ENCODE assay signal across 21 mouse cellular contexts in the genomic region with DNA sequence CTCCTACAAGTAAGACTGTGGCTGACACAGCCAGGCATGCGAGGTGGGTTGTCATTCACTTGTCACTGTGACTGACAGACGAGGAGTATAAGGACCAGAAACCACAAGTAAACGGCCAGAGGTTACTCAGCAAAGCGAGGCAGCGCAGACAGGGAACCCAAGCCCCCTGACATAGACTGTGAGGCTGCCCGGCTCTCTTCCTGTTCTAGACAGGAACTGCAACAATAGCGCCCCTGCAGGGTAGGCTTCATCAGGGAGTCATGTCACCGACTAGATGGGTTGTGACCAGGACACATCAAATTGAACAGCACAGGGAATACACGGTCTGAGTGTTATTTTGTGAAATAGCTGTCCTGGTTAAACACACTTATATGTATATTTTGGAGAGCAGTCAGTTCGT.
DNase-seq lines count a peak whose midpoint lies in the region; ATAC-seq and TF ChIP-seq lines count a peak whose summit lies in the region.
"Had no signal": no experiment of that assay in that cellular context is flagged by ENCODE, and none has a peak within 500 bp of the region (broad histone marks: within the 10 kb centered on the region; RNA-seq: fewer than 3 reads in every experiment).

No protein-coding gene starts in this region.

- WGBS in liver, postnatal 0 days (ENCODE audit: insufficient replicate concordance): 39% methylated on average over 10 of the region's 10 CpGs
- WGBS in liver, embryonic 11.5 days: 47% methylated on average over 10 of the region's 10 CpGs
- 85% methylated on average over 10 of the region's 10 CpGs for WGBS in heart, embryonic 12.5 days

- TF ChIP-seq EP300 in liver, postnatal 0 days (IDR thresholded peaks at IDR 0.05; ENCODE audit: low read depth): no peak

- H3K9me3 ChIP-seq in liver, postnatal 0 days (ENCODE audit: low read length): no peaks in the 10 kb centered on the region
- H3K9me3 ChIP-seq in liver, embryonic 11.5 days (ENCODE audit: control insufficient read depth, low read length): no peaks in the 10 kb centered on the region
- H3K9me3 ChIP-seq in heart, embryonic 12.5 days (replicated peaks): no peaks in the 10 kb centered on the region
- H3K9me3 ChIP-seq: embryonic facial prominence, embryonic 13.5 days; hindbrain, embryonic 10.5 days; limb, embryonic 12.5 days; liver, embryonic 15.5 days had no signal

- H3K27me3 ChIP-seq in liver, postnatal 0 days (ENCODE audit: insufficient read depth, low read length): no peaks in the 10 kb centered on the region
- H3K27me3 ChIP-seq in liver, embryonic 11.5 days (replicated peaks; ENCODE audit: control insufficient read depth, insufficient read depth, low read length): no peaks in the 10 kb centered on the region
- no peaks in the 10 kb centered on the region for H3K27me3 ChIP-seq in heart, embryonic 12.5 days (replicated peaks)
- H3K27me3 ChIP-seq: embryonic facial prominence, embryonic 13.5 days; limb, embryonic 12.5 days; liver, embryonic 15.5 days had no signal

- H3K4me3 ChIP-seq in liver, postnatal 0 days (ENCODE audit: low read depth, low read length): no peak overlapping the region
- H3K4me3 ChIP-seq in liver, embryonic 11.5 days (ENCODE audit: low read depth, low read length): no peak overlapping the region
- H3K4me3 ChIP-seq in heart, embryonic 12.5 days: no peak overlapping the region
- H3K4me3 ChIP-seq: embryonic facial prominence, embryonic 13.5 days; heart, adult 2 months; hindbrain, embryonic 10.5 days; limb, embryonic 12.5 days; liver, embryonic 15.5 days had no signal

- DNase-seq in liver, postnatal 0 days: no peak
- DNase-seq in liver, embryonic 11.5 days (ENCODE audit: low spot score): no peak
- peak; percentile 40 for DNase-seq in c-Kit-positive CD71-negative TER-119-negative erythroid progenitor cells, embryonic 14.5 days (ENCODE audit: low read depth)
- DNase-seq in naive thymus-derived CD4-positive, alpha-beta T cell, adult 2 months (ENCODE audit: low read depth): peak; percentile 20
- no peak for DNase-seq in right cerebral cortex, postnatal 36 days (ENCODE audit: low spot score in 2 of 2)
- no peak for DNase-seq in frontal cortex, postnatal 10 days (ENCODE audit: low spot score in 2 of 2)
- DNase-seq: cerebellum, adult 9-10 months; gastrocnemius, postnatal 14 days; heart, adult 2 months; kidney, adult 2 months; kidney, postnatal 10 days; lung, postnatal 10 days; right cerebral cortex, postnatal 25 days had no signal

- no peak overlapping the region for H3K27ac ChIP-seq in liver, postnatal 0 days (ENCODE audit: low read depth)
- no peak overlapping the region for H3K27ac ChIP-seq in liver, embryonic 11.5 days (ENCODE audit: low read depth, low read length)
- H3K27ac ChIP-seq in heart, embryonic 12.5 days (ENCODE audit: poor library complexity, severe bottlenecking): no peak overlapping the region
- H3K27ac ChIP-seq: embryonic facial prominence, embryonic 13.5 days; heart, adult 2 months; hindbrain, embryonic 10.5 days; limb, embryonic 12.5 days; liver, embryonic 15.5 days had no signal

- peaks cover 16% of the 10 kb centered on the region for H3K36me3 ChIP-seq in liver, postnatal 0 days (replicated peaks; ENCODE audit: insufficient read depth, low read length)
- H3K36me3 ChIP-seq in liver, embryonic 11.5 days (ENCODE audit: control insufficient read depth, insufficient read depth, low read length): no peaks in the 10 kb centered on the region
- peaks cover 13% of the 10 kb centered on the region for H3K36me3 ChIP-seq in heart, embryonic 12.5 days
- H3K36me3 ChIP-seq: hindbrain, embryonic 10.5 days; liver, embryonic 15.5 days had no signal

- no peaks in the 10 kb centered on the region for H3K4me1 ChIP-seq in liver, postnatal 0 days (ENCODE audit: insufficient read depth)
- no peaks in the 10 kb centered on the region for H3K4me1 ChIP-seq in liver, embryonic 11.5 days (replicated peaks; ENCODE audit: control insufficient read depth, insufficient read depth, low read length)
- H3K4me1 ChIP-seq in heart, embryonic 12.5 days (replicated peaks): peaks cover 9% of the 10 kb centered on the region
- H3K4me1 ChIP-seq: limb, embryonic 12.5 days; liver, embryonic 15.5 days had no signal

- H3K9ac ChIP-seq in liver, postnatal 0 days (replicated peaks): no peak overlapping the region
- no peak overlapping the region for H3K9ac ChIP-seq in liver, embryonic 11.5 days (ENCODE audit: low read depth, low read length)
- no peak overlapping the region for H3K9ac ChIP-seq in heart, embryonic 12.5 days
- H3K9ac ChIP-seq: embryonic facial prominence, embryonic 13.5 days; limb, embryonic 12.5 days; liver, embryonic 15.5 days had no signal

- H3K4me2 ChIP-seq in liver, postnatal 0 days (ENCODE audit: low read depth, low read length): no peak overlapping the region
- no peak overlapping the region for H3K4me2 ChIP-seq in liver, embryonic 11.5 days
- no peak overlapping the region for H3K4me2 ChIP-seq in heart, embryonic 12.5 days
- H3K4me2 ChIP-seq: embryonic facial prominence, embryonic 13.5 days; limb, embryonic 12.5 days; liver, embryonic 15.5 days had no signal

- ATAC-seq in liver, postnatal 0 days: no peak
- no peak for ATAC-seq in liver, embryonic 11.5 days (replicated peaks; ENCODE audit: low FRiP score)
- no peak for ATAC-seq in heart, embryonic 12.5 days (ENCODE audit: insufficient number of reproducible peaks, low FRiP score)
- ATAC-seq: forebrain, embryonic 14.5 days; inflammation-experienced regulatory T-cells, adult 6 months; midbrain, embryonic 16.5 days had no signal

- TF ChIP-seq CTCF in liver, postnatal 0 days (IDR thresholded peaks at IDR 0.05; ENCODE audit: low read depth): peak; percentile 34

Comparison
In these comparisons a context has a peak if more than half of its experiments do, and no peak if none do; other contexts are left out.
1. DNase-seq: peak in c-Kit-positive CD71-negative TER-119-negative erythroid progenitor cells, embryonic 14.5 days (single experiment) and naive thymus-derived CD4-positive, alpha-beta T cell, adult 2 months (single experiment); none in liver, postnatal 0 days (single experiment), liver, embryonic 11.5 days (single experiment), right cerebral cortex, postnatal 36 days (0 of 2) and frontal cortex, postnatal 10 days (0 of 2).